Mouse (Mus musculus) MEL (cell line): ENCODE results near the gene Mrpl35. TPM values are rescaled to one million over a fixed set of nuclear protein-coding genes. Genes with fewer than 3 reads are reported as not detected.

Experiments
- DNase-seq: peaks from one replicate; pipeline ENCODE4 v3.0.0; 2011; ENCODE audit warnings: low read depth, low spot score
- H3K27ac ChIP-seq: 2 replicates; pipeline ENCODE4 v1.5.1; 2012; ENCODE audit warnings: low read depth, mild to moderate bottlenecking, control low read depth, low read length, moderate library complexity; ENCODE audit not compliant: control insufficient read depth
- H3K27me3 ChIP-seq, 2 experiments: fragments of 150-350 bp in 1 of 2; sonication (generic) in 1 of 2; 2 replicates each; pipeline ENCODE4 v1.6.1; 2012; ENCODE audit warnings: low read length in 2 of 2, mild to moderate bottlenecking in 2 of 2, improper control_type of control experiment in 1 of 2, moderate library complexity in 1 of 2; ENCODE audit not compliant: insufficient read depth in 2 of 2, control insufficient read depth in 1 of 2
- H3K36me3 ChIP-seq, 2 experiments: 2 replicates each; pipeline ENCODE4 v1.6.1; 2012 to 2014; ENCODE audit warnings: low read length in 2 of 2, improper control_type of control experiment in 1 of 2, inconsistent platforms in 1 of 2, mild to moderate bottlenecking in 1 of 2; ENCODE audit not compliant: insufficient read depth in 2 of 2, control insufficient read depth in 1 of 2
- H3K4me1 ChIP-seq, 2 experiments: fragments of 150-350 bp in 1 of 2; sonication (generic) in 1 of 2; 2 replicates each; pipeline ENCODE4 v1.6.1; 2012; ENCODE audit warnings: low read length in 2 of 2, improper control_type of control experiment in 1 of 2, mild to moderate bottlenecking in 1 of 2; ENCODE audit not compliant: insufficient read depth in 2 of 2, control insufficient read depth in 1 of 2
- H3K4me3 ChIP-seq, 2 experiments: fragments of 150-350 bp in 1 of 2; sonication (generic) in 1 of 2; 2 replicates each; pipeline ENCODE4 v1.5.1; 2012; ENCODE audit warnings: low read depth in 2 of 2, low read length in 2 of 2, mild to moderate bottlenecking in 2 of 2, moderate library complexity in 2 of 2, control low read depth in 1 of 2, improper control_type of control experiment in 1 of 2; ENCODE audit not compliant: control insufficient read depth in 1 of 2, insufficient read depth in 1 of 2
- H3K79me2 ChIP-seq: 2 replicates; pipeline ENCODE4 v1.6.1; 2012; ENCODE audit warnings: mild to moderate bottlenecking, low read length, moderate library complexity; ENCODE audit not compliant: control insufficient read depth, poor library complexity, insufficient read depth
- H3K9ac ChIP-seq: 2 replicates; pipeline ENCODE4 v1.6.1; 2012; ENCODE audit warnings: low read depth, mild to moderate bottlenecking, control low read depth, low read length, moderate library complexity; ENCODE audit not compliant: control insufficient read depth, poor library complexity, severe bottlenecking
- H3K9me3 ChIP-seq: fragments of 150-350 bp; sonication (generic); replicated peaks from 2 replicates; pipeline ENCODE4 v1.6.1; 2012; ENCODE audit warnings: mild to moderate bottlenecking, low read length, improper control_type of control experiment, moderate library complexity; ENCODE audit not compliant: insufficient read depth
- CTCF ChIP-seq, 3 experiments: IDR thresholded peaks in 2 of 3; conservative IDR thresholded peaks in 1 of 3; 2 replicates each; pipeline ENCODE4 v1.5.1; 2011 to 2012; ENCODE audit warnings: low read length in 3 of 3, low read depth in 2 of 3, mild to moderate bottlenecking in 2 of 3, improper control_type of control experiment in 1 of 3, inconsistent platforms in 1 of 3, mixed read lengths in 1 of 3, moderate library complexity in 1 of 3; ENCODE audit not compliant: control insufficient read depth in 1 of 3, insufficient read depth in 1 of 3, poor library complexity in 1 of 3, severe bottlenecking in 1 of 3
- EP300 ChIP-seq, 2 experiments: IDR thresholded peaks; 2 replicates each; pipeline ENCODE4 v1.6.1; 2011; ENCODE audit warnings: improper control_type of control experiment in 2 of 2, low read length in 2 of 2, low read depth in 1 of 2, mild to moderate bottlenecking in 1 of 2
- MAX ChIP-seq: IDR thresholded peaks from 2 replicates; pipeline ENCODE4 v1.6.1; 2011; ENCODE audit warnings: low read length, improper control_type of control experiment
- MXI1 ChIP-seq: IDR thresholded peaks from 2 replicates; pipeline ENCODE4 v1.6.1; 2011; ENCODE audit warnings: mild to moderate bottlenecking, low read depth, low read length, improper control_type of control experiment
- MYB ChIP-seq: IDR thresholded peaks from 2 replicates; pipeline ENCODE4 v1.6.1; 2011; ENCODE audit warnings: mild to moderate bottlenecking, low read depth, low read length, improper control_type of control experiment
- RAD21 ChIP-seq: IDR thresholded peaks from 2 replicates; pipeline ENCODE4 v1.6.1; 2011; ENCODE audit warnings: mild to moderate bottlenecking, low read depth, low read length, improper control_type of control experiment
- RCOR1 ChIP-seq: IDR thresholded peaks from 2 replicates; pipeline ENCODE4 v1.6.1; 2012; ENCODE audit warnings: low read depth, mild to moderate bottlenecking, inconsistent platforms, low read length, improper control_type of control experiment
- TBP ChIP-seq: IDR thresholded peaks from 2 replicates; pipeline ENCODE4 v1.8.0; 2011; ENCODE audit warnings: low read depth, low read length, improper control_type of control experiment
- USF1 ChIP-seq: IDR thresholded peaks from 2 replicates; pipeline ENCODE4 v1.6.1; 2014; ENCODE audit warnings: low read depth, mild to moderate bottlenecking, inconsistent platforms, low read length, improper control_type of control experiment, moderate library complexity
- ZC3H11A ChIP-seq: IDR thresholded peaks from 2 replicates; pipeline ENCODE4 v1.6.1; 2012; ENCODE audit warnings: low read depth, mild to moderate bottlenecking, inconsistent platforms, low read length, improper control_type of control experiment
- ZMIZ1 ChIP-seq: IDR thresholded peaks from 2 replicates; pipeline ENCODE4 v1.6.1; 2012; ENCODE audit warnings: low read depth, mild to moderate bottlenecking, inconsistent platforms, low read length, improper control_type of control experiment, moderate library complexity
- polyA plus RNA-seq, 2 experiments: library from polyadenylated mRNA; stranded (reverse) in 1 of 2; unstranded in 1 of 2; fragments of >175 nt in 1 of 2; fragments of >200 nt in 1 of 2; gene quantifications; 2 replicates each; pipeline versions ENCODE4 v1.2.1 to v1.2.4; 2012; ENCODE audit warnings: low replicate concordance in 2 of 2, low read depth in 1 of 2; ENCODE audit not compliant: insufficient read length in 2 of 2, insufficient read depth in 1 of 2, missing spikeins in 1 of 2
- total RNA-seq: library from RNA; depleted of rRNA; stranded (reverse); fragments of 300-350 nt; gene quantifications from 2 replicates; pipeline ENCODE4 v1.2.3, GENCODE M21; 2012; rRNA removed

The Mrpl35 gene
- total and polyA plus RNA-seq, 3 experiments: 26.0 to 34.8 TPM; not detected in 1

- Histone ChIP-seq H3K4me3 (no peak overlapping the region), H3K27ac (no peak overlapping the region), H3K27me3 (peaks cover 0 to 1% of the 10 kb centered on the region in 2 experiments; a peak in 2 of 4 replicates), H3K9ac (no peak overlapping the region), H3K36me3 (no peaks in the 10 kb centered on the region), H3K4me1 (no peaks in the 10 kb centered on the region), H3K79me2 (no peaks in the 10 kb centered on the region), H3K9me3 (no peaks in the 10 kb centered on the region)
- TF ChIP-seq TBP: no peak
- TF ChIP-seq MYB: no peak
- TF ChIP-seq CTCF (IDR thresholded peaks at IDR 0.05 in 2 of 3, conservative IDR thresholded peaks at IDR 0.05 in 1 of 3; ENCODE audit: control insufficient read depth in 1 of 3, insufficient read depth in 1 of 3, low read depth in 2 of 3, low read length in 3 of 3, poor library complexity in 1 of 3, severe bottlenecking in 1 of 3): peak in 1 of 3 experiments; percentile 13; a peak in 2 of 6 replicates
- DNase-seq: no peak
These were observed 55.9 kb downstream of the Mrpl35 start for GRCm38 (mm10) chr6:71770856-71771255.

DNA sequence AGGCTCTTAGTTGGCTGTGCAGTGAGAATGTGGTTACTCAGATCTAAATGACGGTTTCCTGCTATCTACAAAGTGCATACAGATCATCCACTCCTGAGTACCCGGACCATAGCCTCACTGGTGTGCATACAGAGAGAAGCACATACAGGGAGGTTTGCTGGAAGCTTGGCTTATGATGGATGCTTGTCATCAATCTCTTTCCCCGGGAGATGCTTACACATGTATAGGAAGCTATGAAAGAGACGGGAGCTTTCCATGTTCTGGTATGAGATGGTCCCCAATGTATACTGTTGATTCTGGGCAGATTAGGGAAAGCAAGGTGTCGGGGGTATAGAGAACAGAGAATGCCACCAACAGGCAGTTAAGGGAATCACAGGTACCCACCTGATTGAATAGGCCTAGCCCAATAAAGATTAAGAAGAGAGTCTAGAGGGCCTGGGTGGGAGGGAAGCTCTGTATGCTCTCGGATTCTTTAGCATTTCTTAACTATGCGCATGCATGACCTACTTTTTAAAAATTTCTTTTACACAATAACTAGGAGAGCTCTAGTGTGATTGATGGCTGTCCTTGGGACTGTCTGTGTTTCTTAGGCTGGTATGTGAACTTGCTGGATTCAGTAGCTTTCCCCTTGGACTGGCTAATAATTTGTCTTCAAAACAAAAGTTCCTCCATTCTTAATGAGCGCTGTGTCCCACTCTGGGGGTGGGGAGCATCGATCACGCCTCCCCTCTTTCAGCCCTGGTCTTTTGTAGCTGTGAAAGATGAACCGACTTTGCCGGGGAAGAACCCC is 56.7 kb downstream of the Mrpl35 start:
- Histone ChIP-seq H3K4me1 (no peaks in the 10 kb centered on the region), H3K9ac (no peak overlapping the region), H3K9me3 (no peaks in the 10 kb centered on the region), H3K79me2 (no peaks in the 10 kb centered on the region), H3K27ac (no peak overlapping the region), H3K4me3 (no peak overlapping the region), H3K36me3 (no peaks in the 10 kb centered on the region), H3K27me3 (peaks cover 0 to 1% of the 10 kb centered on the region in 2 experiments; a peak in 2 of 4 replicates)
- DNase-seq: no peak
- TF ChIP-seq RCOR1 (no peak), USF1 (no peak), RAD21 (peak; percentile 17), CTCF (IDR thresholded peaks at IDR 0.05 in 2 of 3, conservative IDR thresholded peaks at IDR 0.05 in 1 of 3; ENCODE audit: control insufficient read depth in 1 of 3, insufficient read depth in 1 of 3, low read depth in 2 of 3, low read length in 3 of 3, poor library complexity in 1 of 3, severe bottlenecking in 1 of 3) (peak in 1 of 3 experiments; percentile 12; a peak in 1 of 6 replicates), ZC3H11A (0 out of 2 replicates have a peak, but pooled peaks have one; percentile 4), EP300 (IDR thresholded peaks at IDR 0.05; ENCODE audit: low read depth in 1 of 2, low read length in 2 of 2) (no peak), MXI1 (no peak), MAX (no peak)

- no peaks in the 10 kb centered on the region for H3K79me2 ChIP-seq
- DNase-seq: no peak
These were observed 59.0 kb downstream of the Mrpl35 start for GRCm38 (mm10) chr6:71767761-71768160.

More at GRCm38 (mm10) chr6:71767761-71768160, 59.0 kb downstream of the Mrpl35 start:
- no peak overlapping the region for H3K27ac ChIP-seq
- H3K4me1 ChIP-seq: no peaks in the 10 kb centered on the region
- H3K36me3 ChIP-seq: no peaks in the 10 kb centered on the region
- H3K4me3 ChIP-seq: no peak overlapping the region
- H3K27me3 ChIP-seq: peaks cover 0 to 4% of the 10 kb centered on the region in 2 experiments; a peak in 2 of 4 replicates
- H3K9me3 ChIP-seq: no peaks in the 10 kb centered on the region
- H3K9ac ChIP-seq: no peak overlapping the region
- TF ChIP-seq ZMIZ1: no peak
- no peak for TF ChIP-seq ZC3H11A
- TF ChIP-seq, all 39 proteins: peak for 0

Other genes with a start within 250 kb of the Mrpl35 start
- 14.4 and 27.2 TPM in 2 replicates for gene Kdm3a, start 194.0 kb downstream of the Mrpl35 start, total RNA-seq
- gene Kdm3a, start 194.0 kb downstream of the Mrpl35 start, polyA plus RNA-seq: 10 to 100 TPM in 1 of 2 experiments, not detected in 1; 35.5 TPM
- 0.07 and 0.12 TPM in 2 replicates for gene Reep1, start 119.4 kb downstream of the Mrpl35 start, total RNA-seq
- gene Reep1, start 119.4 kb downstream of the Mrpl35 start, polyA plus RNA-seq: under 1 TPM in 1 of 2 experiments, not detected in 1; 0.36 TPM
- 133 and 137 TPM in 2 replicates for gene Immt, start 4.4 kb upstream of the Mrpl35 start, total RNA-seq
- gene Immt, start 4.4 kb upstream of the Mrpl35 start, polyA plus RNA-seq: 100 to 1,000 TPM; 158 to 702 TPM
- 89.6 and 93.5 TPM in 2 replicates for gene Ptcd3, start 81.8 kb upstream of the Mrpl35 start, total RNA-seq
- gene Ptcd3, start 81.8 kb upstream of the Mrpl35 start, polyA plus RNA-seq: 100 to 1,000 TPM in 1 of 2 experiments, 10 to 100 TPM in 1; 94.3 to 156 TPM
- 66.8 and 68.4 TPM in 2 replicates for gene Polr1a, start 82.1 kb upstream of the Mrpl35 start, total RNA-seq
- 100 to 1,000 TPM; 105 to 211 TPM for gene Polr1a, start 82.1 kb upstream of the Mrpl35 start, polyA plus RNA-seq